Mouse (Mus musculus) heart, adult 2 months (tissue): ENCODE results near the gene Tmem132d. TPM values are rescaled to one million over a fixed set of nuclear protein-coding genes. Genes with fewer than 3 reads are reported as not detected.
"Not testable (repeated sequence)": the region's sequence is repeated elsewhere in the genome, so short reads cannot be mapped to it uniquely, and the experiment has no call there.

ENCODE experiments used
- DNase-seq, 2 experiments: peaks; one replicate each; pipeline ENCODE4 v3.0.0; 2021
- H3K27ac ChIP-seq: fragments of 200-600 bp; 2 replicates; pipeline ENCODE4 v1.8.1; 2022
- H3K27me3 ChIP-seq: fragments of 200-500 bp; 2 replicates; pipeline ENCODE4 v1.6.1; 2012; ENCODE audit warnings: mild to moderate bottlenecking, low read length, inconsistent platforms, mixed read lengths; ENCODE audit not compliant: control insufficient read depth, insufficient read depth
- H3K36me3 ChIP-seq: fragments of 200-500 bp; 2 replicates; pipeline ENCODE4 v1.6.1; 2012; ENCODE audit warnings: low read length, inconsistent platforms; ENCODE audit not compliant: control insufficient read depth, insufficient read depth
- H3K4me1 ChIP-seq: fragments of 200-500 bp; 2 replicates; pipeline ENCODE4 v1.6.1; 2011; ENCODE audit warnings: low read length; ENCODE audit not compliant: control insufficient read depth, insufficient read depth
- H3K4me3 ChIP-seq: fragments of 200-600 bp; 2 replicates; pipeline ENCODE4 v1.8.1; 2022
- H3K79me2 ChIP-seq: fragments of 200-500 bp; replicated peaks from 2 replicates; pipeline ENCODE4 v1.6.1; 2012; ENCODE audit warnings: mild to moderate bottlenecking, inconsistent platforms, low read length, moderate library complexity, mixed read lengths; ENCODE audit not compliant: control insufficient read depth, insufficient read depth
- H3K9ac ChIP-seq: fragments of 200-500 bp; 2 replicates; pipeline ENCODE4 v1.6.1; 2012; ENCODE audit warnings: low read depth, mild to moderate bottlenecking, control low read depth, inconsistent platforms, low read length, mixed read lengths
- CTCF ChIP-seq: fragments of 200-600 bp; IDR thresholded peaks from 2 replicates; pipeline ENCODE4 v1.8.1; 2022; ENCODE audit warnings: antibody characterized with exemption, mild to moderate bottlenecking, moderate library complexity
- EP300 ChIP-seq: fragments of 200-500 bp; IDR thresholded peaks from 2 replicates; pipeline ENCODE4 v1.6.1; 2011; ENCODE audit warnings: low read depth, low read length, control low read depth; ENCODE audit not compliant: insufficient read depth
- POLR2A ChIP-seq: fragments of 200-500 bp; IDR thresholded peaks from 2 replicates; pipeline ENCODE4 v1.6.1; 2011; ENCODE audit warnings: mild to moderate bottlenecking, low read depth, low read length, control low read depth; ENCODE audit not compliant: insufficient read depth
- WGBS: fragments of 180-500 bp; shearing (Covaris S2); methylation state at CpG from one replicate; pipeline ENCODE4 v1.1.7; 2018; 5-methylcytosine and 5-hydroxymethylcytosine counted together
- intact Hi-C: fragments of 180-260 bp; cut with DNase I; formaldehyde crosslinking; loops from one replicate; pipeline ENCODE4 v1.15.1; 2025
- polyA plus RNA-seq: library from polyadenylated mRNA; depleted of rRNA; stranded (reverse); fragments of >200 nt; gene quantifications from 2 replicates; pipeline ENCODE4 v1.2.3, GENCODE M21; 2012
- total RNA-seq, 2 experiments: library from RNA; stranded (reverse); gene quantifications; 2 replicates each; pipeline ENCODE4 v1.2.3; 2021

The Tmem132d gene
- total and polyA plus RNA-seq, 3 experiments, result 0.03 to 0.06 TPM; not detected in 1

GRCm38 (mm10) chr5:127758576-127758975 is 674.3 kb downstream of the Tmem132d start:
- 58% methylated on average over 4 of the region's 4 CpGs for WGBS
- no peak for DNase-seq
- Histone ChIP-seq H3K4me3 (no peak overlapping the region), H3K27me3 (no peaks in the 10 kb centered on the region), H3K79me2 (no peaks in the 10 kb centered on the region), H3K36me3 (no peaks in the 10 kb centered on the region), H3K4me1 (no peaks in the 10 kb centered on the region), H3K27ac (no peak overlapping the region), H3K9ac (no peak overlapping the region)
- TF ChIP-seq EP300 (no peak), POLR2A (no peak), CTCF (no peak)
- intact Hi-C loops, result no loop called here

GRCm38 (mm10) chr5:127756671-127757423 is 676.0 kb downstream of the Tmem132d start:
- TF ChIP-seq EP300 (no peak), CTCF (no peak), POLR2A (no peak)
- no peaks in the 10 kb centered on the region for H3K4me1 ChIP-seq
- H3K4me3 ChIP-seq, result no peak overlapping the region
- DNase-seq, result no peak
- no peak overlapping the region for H3K27ac ChIP-seq
- WGBS, result 73% methylated on average over 4 of the region's 4 CpGs
- no peak overlapping the region for H3K9ac ChIP-seq
- H3K79me2 ChIP-seq, result no peaks in the 10 kb centered on the region
- no peaks in the 10 kb centered on the region for H3K36me3 ChIP-seq
- intact Hi-C loops, result no loop called here
- H3K27me3 ChIP-seq, result no peaks in the 10 kb centered on the region

- Histone ChIP-seq H3K27me3 (no peaks in the 10 kb centered on the region), H3K9ac (no peak overlapping the region), H3K4me3 (no peak overlapping the region), H3K27ac (no peak overlapping the region), H3K36me3 (no peaks in the 10 kb centered on the region), H3K79me2 (no peaks in the 10 kb centered on the region), H3K4me1 (no peaks in the 10 kb centered on the region)
- WGBS, result 79% methylated on average over 3 of the region's 3 CpGs
- intact Hi-C loops, result no loop called here
- DNase-seq, result no peak
- TF ChIP-seq EP300, result no peak
- no peak for TF ChIP-seq POLR2A
- no peak for TF ChIP-seq CTCF
Observed at GRCm38 (mm10) chr5:127756011-127756410, 676.9 kb downstream of the Tmem132d start.

DNA sequence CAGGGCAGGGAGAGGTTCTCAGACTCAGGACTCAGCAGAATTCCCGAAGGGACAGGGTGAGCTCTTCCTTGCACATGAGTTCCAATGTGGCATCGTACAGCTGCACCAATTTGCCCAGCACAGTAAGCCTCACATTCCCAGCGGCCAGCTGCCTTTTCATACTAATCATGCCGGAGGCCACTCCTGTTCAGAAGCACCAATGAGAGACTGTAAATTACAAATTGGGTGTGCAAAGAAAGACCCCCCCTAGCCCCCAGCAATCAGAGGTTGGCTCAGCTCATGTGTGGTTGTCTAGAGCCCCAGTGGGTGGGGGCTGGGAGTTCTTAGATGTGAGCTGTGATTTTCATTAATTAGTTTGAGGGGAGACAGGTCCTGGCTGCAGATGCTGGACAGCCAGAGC is 677.3 kb downstream of the Tmem132d start:
- no peak for TF ChIP-seq CTCF
- no peak for TF ChIP-seq POLR2A
- no peak for TF ChIP-seq EP300
- Histone ChIP-seq H3K4me1 (no peaks in the 10 kb centered on the region), H3K4me3 (no peak overlapping the region), H3K27me3 (no peaks in the 10 kb centered on the region), H3K27ac (no peak overlapping the region), H3K9ac (no peak overlapping the region), H3K79me2 (no peaks in the 10 kb centered on the region), H3K36me3 (no peaks in the 10 kb centered on the region)
- 74% methylated on average over 4 of the region's 4 CpGs for WGBS
- no peak for DNase-seq
- intact Hi-C loops, result no loop called here

DNA sequence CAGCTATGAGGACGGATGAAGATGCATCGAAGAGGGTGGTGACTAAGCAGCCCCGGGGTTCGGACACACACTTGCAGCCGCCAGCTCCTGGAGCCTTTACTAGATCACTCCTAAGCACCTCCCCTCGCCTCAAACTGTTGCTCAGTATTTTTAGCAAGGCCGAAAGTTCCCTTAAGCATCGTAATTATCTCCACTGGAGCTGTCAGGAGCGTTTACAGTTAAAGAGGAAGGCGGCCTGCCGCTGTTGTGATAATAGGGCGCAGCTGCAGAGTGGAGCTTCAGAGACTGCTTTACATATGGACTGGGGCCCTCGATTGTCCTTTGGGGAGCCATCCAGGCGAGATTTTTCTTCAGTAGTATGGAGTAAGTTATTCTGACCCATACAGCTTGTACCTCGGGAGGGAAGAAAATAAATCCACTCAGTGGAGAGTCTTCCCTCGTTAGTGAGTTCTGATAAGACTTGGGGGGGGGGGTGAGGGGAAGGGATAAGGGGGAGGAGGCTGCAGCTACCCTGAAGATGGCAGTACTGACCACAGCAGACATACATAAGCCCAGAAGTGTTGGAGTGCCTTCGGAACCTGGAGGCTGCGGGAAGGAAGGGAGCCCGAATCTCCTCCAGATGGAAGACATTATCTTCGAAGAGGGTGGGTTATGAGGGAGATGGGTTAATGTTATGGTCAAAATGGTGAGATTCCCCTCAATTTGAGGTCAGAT is 681.5 kb downstream of the Tmem132d start:
- Histone ChIP-seq H3K79me2 (no peaks in the 10 kb centered on the region), H3K4me1 (no peaks in the 10 kb centered on the region), H3K27ac (no peak overlapping the region), H3K36me3 (no peaks in the 10 kb centered on the region), H3K4me3 (no peak overlapping the region), H3K9ac (no peak overlapping the region), H3K27me3 (no peaks in the 10 kb centered on the region)
- TF ChIP-seq CTCF (no peak), POLR2A (no peak), EP300 (no peak)
- DNase-seq, result no peak
- WGBS, result 18% methylated on average over 20 of the region's 20 CpGs
- intact Hi-C loops, result no loop called here

DNA sequence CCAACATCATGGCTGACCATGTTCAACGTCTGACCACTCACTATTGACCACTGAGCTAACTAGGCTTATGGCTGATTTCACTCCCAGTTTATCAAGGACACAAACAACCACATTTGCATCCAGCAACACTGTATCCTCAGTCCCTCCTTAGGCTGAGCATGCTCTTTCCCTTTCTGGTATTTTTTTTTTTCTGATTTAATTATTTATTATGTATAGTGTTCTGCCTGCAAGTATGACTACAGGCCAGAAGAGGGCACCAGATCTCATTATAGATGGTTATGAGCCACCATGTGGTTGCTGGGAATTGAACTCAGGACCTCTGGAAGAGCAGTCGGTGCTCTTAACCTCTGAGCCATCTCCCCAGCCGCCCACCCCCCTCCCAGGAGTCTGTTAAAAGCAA is 683.3 kb downstream of the Tmem132d start:
- H3K27me3 ChIP-seq, H3K36me3 ChIP-seq, DNase-seq, H3K9ac ChIP-seq, H3K79me2 ChIP-seq, H3K27ac ChIP-seq, H3K4me1 ChIP-seq, H3K4me3 ChIP-seq, intact Hi-C loops: not testable (repeated sequence)
- 79% methylated on average over 3 of the region's 3 CpGs for WGBS
